Mouse (Mus musculus): ENCODE measurements around the gene Bub1b.
"Not testable (repeated sequence)": the region's sequence is repeated elsewhere in the genome, so short reads cannot be mapped to it uniquely, and the experiment has no call there.

The Bub1b gene

GRCm38 (mm10) chr2:118597673-118598568, at the start of gene Bub1b:
TSS of gene Bub1b (plus strand) at chr2:118598211.
- peak; percentile 97 for DNase-seq (ENCODE audit: low read depth, low spot score)

- DNase-seq (ENCODE audit: low read depth, low spot score), result no peak
Observed at GRCm38 (mm10) chr2:118548421-118549221, 49.4 kb upstream of the Bub1b start.

- peak; percentile 100 for DNase-seq (ENCODE audit: low read depth, low spot score)
Observed at GRCm38 (mm10) chr2:118549507-118550473, 48.2 kb upstream of the Bub1b start, which contains the start of gene Bmf. TSS of gene Bmf (minus strand) at chr2:118549687.

GRCm38 (mm10) chr2:118551606-118552005, 46.4 kb upstream of the Bub1b start:
- DNase-seq (ENCODE audit: low read depth, low spot score), result no peak

- DNase-seq (ENCODE audit: low read depth, low spot score), result not testable (repeated sequence)
Observed at GRCm38 (mm10) chr2:118554356-118554990, 43.5 kb upstream of the Bub1b start.

GRCm38 (mm10) chr2:118558426-118558825, 39.6 kb upstream of the Bub1b start:
- no peak for DNase-seq (ENCODE audit: low read depth, low spot score)

- no peak for DNase-seq (ENCODE audit: low read depth, low spot score)
Observed at GRCm38 (mm10) chr2:118562015-118562414, 36.0 kb upstream of the Bub1b start.

GRCm38 (mm10) chr2:118562431-118562830, 35.6 kb upstream of the Bub1b start:
- no peak for DNase-seq (ENCODE audit: low read depth, low spot score)

- DNase-seq (ENCODE audit: low read depth, low spot score), result no peak
Observed at GRCm38 (mm10) chr2:118567179-118567578, 30.8 kb upstream of the Bub1b start.

- DNase-seq (ENCODE audit: low read depth, low spot score), result peak; percentile 88
Observed at GRCm38 (mm10) chr2:118570939-118571338, 27.1 kb upstream of the Bub1b start.

- no peak for DNase-seq (ENCODE audit: low read depth, low spot score)
Observed at GRCm38 (mm10) chr2:118572183-118572836, 25.7 kb upstream of the Bub1b start.

- no peak for DNase-seq (ENCODE audit: low read depth, low spot score)
Observed at GRCm38 (mm10) chr2:118573135-118573534, 24.9 kb upstream of the Bub1b start.

GRCm38 (mm10) chr2:118586013-118586412, 12.0 kb upstream of the Bub1b start:
- DNase-seq (ENCODE audit: low read depth, low spot score), result no peak

GRCm38 (mm10) chr2:118587686-118588085, 10.3 kb upstream of the Bub1b start:
- DNase-seq (ENCODE audit: low read depth, low spot score), result no peak

- DNase-seq (ENCODE audit: low read depth, low spot score), result peak; percentile 71
Observed at GRCm38 (mm10) chr2:118591083-118591482, 6.9 kb upstream of the Bub1b start.

- DNase-seq (ENCODE audit: low read depth, low spot score), result peak; percentile 20
Observed at GRCm38 (mm10) chr2:118599087-118599486, 1.1 kb downstream of the Bub1b start.

- no peak for DNase-seq (ENCODE audit: low read depth, low spot score)
Observed at GRCm38 (mm10) chr2:118601599-118602263, 3.7 kb downstream of the Bub1b start.

- no peak for DNase-seq (ENCODE audit: low read depth, low spot score)
Observed at GRCm38 (mm10) chr2:118604091-118604490, 6.1 kb downstream of the Bub1b start.

- DNase-seq (ENCODE audit: low read depth, low spot score), result peak; percentile 65
Observed at GRCm38 (mm10) chr2:118606032-118606431, 8.0 kb downstream of the Bub1b start.

GRCm38 (mm10) chr2:118606976-118607375, 9.0 kb downstream of the Bub1b start:
- no peak for DNase-seq (ENCODE audit: low read depth, low spot score)

Measured in 3T3-L1 (cell line).